Mouse (Mus musculus) brain, embryonic 14.5 days (tissue): ENCODE results near the gene Banf2. TPM values are rescaled to one million over a fixed set of nuclear protein-coding genes. Genes with fewer than 3 reads are reported as not detected.

Source experiments
- DNase-seq: peaks from one replicate; pipeline ENCODE4 v3.0.0-alpha.2; 2011; ENCODE audit warnings: low read depth
- CTCF ChIP-seq: fragments of 200-500 bp; IDR thresholded peaks from 2 replicates; pipeline ENCODE4 v1.5.1; 2012; ENCODE audit warnings: inconsistent platforms, mild to moderate bottlenecking, moderate library complexity, borderline replicate concordance; ENCODE audit not compliant: insufficient read depth, insufficient read length; ENCODE audit errors: extremely low read depth
- POLR2A ChIP-seq: fragments of 200-500 bp; IDR thresholded peaks from 2 replicates; pipeline ENCODE4 v1.6.1; 2012; ENCODE audit warnings: mild to moderate bottlenecking, inconsistent platforms, borderline replicate concordance; ENCODE audit not compliant: poor library complexity, insufficient read depth, insufficient read length, severe bottlenecking; ENCODE audit errors: extremely low read depth
- polyA plus RNA-seq: library from polyadenylated mRNA; depleted of rRNA; stranded (reverse); fragments of >200 nt; gene quantifications from 2 replicates; pipeline ENCODE4 v1.2.3, GENCODE M21; 2012

Banf2 gene
- polyA plus RNA-seq, 1 experiment, result not detected

GRCm38 (mm10) chr2:144007211-144007610 is 25.6 kb upstream of the Banf2 start:
- DNase-seq, result no peak
- TF ChIP-seq CTCF (no peak), POLR2A (no peak)

GRCm38 (mm10) chr2:144009081-144009480 is 23.8 kb upstream of the Banf2 start:
- DNase-seq, result no peak
- TF ChIP-seq POLR2A (no peak), CTCF (no peak)

- peak; percentile 12 for DNase-seq
- TF ChIP-seq CTCF, result no peak
- no peak for TF ChIP-seq POLR2A
These were observed 23.1 kb upstream of the Banf2 start for GRCm38 (mm10) chr2:144009551-144010281.

- peak; percentile 78 for TF ChIP-seq CTCF
- no peak for TF ChIP-seq POLR2A
- DNase-seq, result peak; percentile 74
These were observed 22.4 kb upstream of the Banf2 start for GRCm38 (mm10) chr2:144010282-144011044.

GRCm38 (mm10) chr2:144011080-144011551 is 21.7 kb upstream of the Banf2 start, which contains the start of gene Rrbp1:
Gene Rrbp1 (minus strand): TSS chr2:144011263.
- DNase-seq, result peak; percentile 99
- TF ChIP-seq CTCF (no peak), POLR2A (peak; percentile 81)

- no peak for DNase-seq
- TF ChIP-seq POLR2A (no peak), CTCF (no peak)
These were observed 18.8 kb upstream of the Banf2 start for GRCm38 (mm10) chr2:144014051-144014450.

- no peak for TF ChIP-seq CTCF
- TF ChIP-seq POLR2A, result no peak
- DNase-seq, result peak; percentile 55
These were observed 18.4 kb upstream of the Banf2 start for GRCm38 (mm10) chr2:144014481-144014880.

- TF ChIP-seq CTCF (no peak), POLR2A (no peak)
- DNase-seq, result no peak
These were observed 17.0 kb upstream of the Banf2 start for GRCm38 (mm10) chr2:144015861-144016260.

GRCm38 (mm10) chr2:144019971-144020370 is 12.9 kb upstream of the Banf2 start:
- no peak for DNase-seq
- no peak for TF ChIP-seq CTCF
- no peak for TF ChIP-seq POLR2A

GRCm38 (mm10) chr2:144022441-144022840 is 10.4 kb upstream of the Banf2 start:
- no peak for TF ChIP-seq CTCF
- no peak for TF ChIP-seq POLR2A
- no peak for DNase-seq

GRCm38 (mm10) chr2:144025361-144025760 is 7.5 kb upstream of the Banf2 start:
- no peak for DNase-seq
- TF ChIP-seq CTCF, result no peak
- no peak for TF ChIP-seq POLR2A
